20 mouse cellular contexts compared by ENCODE assay signal in genomic region chr5:73587119-73587518, GRCm38 (mm10). TPM values are rescaled to one million over a fixed set of nuclear protein-coding genes. Genes with fewer than 3 reads are reported as not detected.
DNase-seq lines count a peak whose midpoint lies in the region; ATAC-seq lines count a peak whose summit lies in the region.
"Had no signal": no experiment of that assay in that cellular context is flagged by ENCODE, and none has a peak within 500 bp of the region (broad histone marks: within the 10 kb centered on the region; RNA-seq: fewer than 3 reads in every experiment).

No protein-coding gene starts in this region.

- H3K4me1 ChIP-seq in hindbrain, embryonic 10.5 days (replicated peaks), result peaks cover 11% of the 10 kb centered on the region
- no peaks in the 10 kb centered on the region for H3K4me1 ChIP-seq in hindbrain, embryonic 11.5 days (replicated peaks; ENCODE audit: control insufficient read depth, insufficient read depth, low read length)
- no peaks in the 10 kb centered on the region for H3K4me1 ChIP-seq in midbrain, embryonic 11.5 days (ENCODE audit: control insufficient read depth, insufficient read depth, low read length)
- peaks cover 8% of the 10 kb centered on the region; the same call in 1 of the 2 replicates for H3K4me1 ChIP-seq in midbrain, embryonic 10.5 days
- H3K4me1 ChIP-seq in intestine, embryonic 15.5 days (replicated peaks), result no peaks in the 10 kb centered on the region
- peaks cover 8% of the 10 kb centered on the region for H3K4me1 ChIP-seq in midbrain, embryonic 16.5 days (ENCODE audit: control insufficient read depth, insufficient read depth, low read length)

- H3K27ac ChIP-seq in hindbrain, embryonic 10.5 days, result 0 out of 2 replicates have a peak overlapping the region, but pooled peaks have one; percentile 29
- no peak overlapping the region for H3K27ac ChIP-seq in hindbrain, embryonic 11.5 days (ENCODE audit: low read depth, low read length)
- no peak overlapping the region for H3K27ac ChIP-seq in midbrain, embryonic 11.5 days (ENCODE audit: low read depth, low read length)
- no peak overlapping the region for H3K27ac ChIP-seq in midbrain, embryonic 10.5 days (replicated peaks)
- no peak overlapping the region for H3K27ac ChIP-seq in intestine, embryonic 15.5 days
- H3K27ac ChIP-seq in midbrain, embryonic 16.5 days (ENCODE audit: low read length), result peak overlapping the region; percentile 58; the same call in 1 of the 2 replicates
- H3K27ac ChIP-seq: forebrain, embryonic 10.5 days; gastrocnemius, adult 2 months had no signal

- H3K4me2 ChIP-seq in hindbrain, embryonic 11.5 days (replicated peaks; ENCODE audit: low read depth, low read length), result no peak overlapping the region
- H3K4me2 ChIP-seq in midbrain, embryonic 11.5 days, result no peak overlapping the region
- no peak overlapping the region for H3K4me2 ChIP-seq in intestine, embryonic 15.5 days (replicated peaks)
- no peak overlapping the region for H3K4me2 ChIP-seq in midbrain, embryonic 16.5 days (ENCODE audit: low read length)
- H3K4me2 ChIP-seq: heart, embryonic 11.5 days had no signal

- H3K27me3 ChIP-seq in hindbrain, embryonic 10.5 days (ENCODE audit: insufficient read depth, poor library complexity, severe bottlenecking), result no peaks in the 10 kb centered on the region
- no peaks in the 10 kb centered on the region for H3K27me3 ChIP-seq in hindbrain, embryonic 11.5 days (ENCODE audit: control insufficient read depth, insufficient read depth, low read length)
- no peaks in the 10 kb centered on the region for H3K27me3 ChIP-seq in midbrain, embryonic 11.5 days (ENCODE audit: control insufficient read depth, insufficient read depth, low read length)
- no peaks in the 10 kb centered on the region for H3K27me3 ChIP-seq in midbrain, embryonic 10.5 days (ENCODE audit: low read depth, poor library complexity, severe bottlenecking)
- no peaks in the 10 kb centered on the region for H3K27me3 ChIP-seq in intestine, embryonic 15.5 days (replicated peaks)
- H3K27me3 ChIP-seq in midbrain, embryonic 16.5 days (ENCODE audit: control insufficient read depth, insufficient read depth, low read depth, low read length), result no peaks in the 10 kb centered on the region

- WGBS in hindbrain, embryonic 10.5 days, result 82% methylated on average over 3 of the region's 3 CpGs
- WGBS in hindbrain, embryonic 11.5 days, result 84% methylated on average over 3 of the region's 3 CpGs
- WGBS in midbrain, embryonic 11.5 days, result 78% methylated on average over 3 of the region's 3 CpGs
- 84% methylated on average over 3 of the region's 3 CpGs for WGBS in midbrain, embryonic 10.5 days
- WGBS in intestine, embryonic 15.5 days, result 49% methylated on average over 3 of the region's 3 CpGs
- 59% methylated on average over 3 of the region's 3 CpGs for WGBS in midbrain, embryonic 16.5 days

- H3K36me3 ChIP-seq in hindbrain, embryonic 10.5 days, result no peaks in the 10 kb centered on the region
- H3K36me3 ChIP-seq in hindbrain, embryonic 11.5 days (ENCODE audit: control insufficient read depth, insufficient read depth, low read length), result no peaks in the 10 kb centered on the region
- H3K36me3 ChIP-seq in midbrain, embryonic 11.5 days (ENCODE audit: control insufficient read depth, insufficient read depth, low read length), result no peaks in the 10 kb centered on the region
- H3K36me3 ChIP-seq in midbrain, embryonic 10.5 days, result no peaks in the 10 kb centered on the region
- H3K36me3 ChIP-seq in intestine, embryonic 15.5 days, result no peaks in the 10 kb centered on the region
- H3K36me3 ChIP-seq in midbrain, embryonic 16.5 days (ENCODE audit: control insufficient read depth, insufficient read depth, low read length), result no peaks in the 10 kb centered on the region
- H3K36me3 ChIP-seq: forebrain, embryonic 10.5 days had no signal

- no peak overlapping the region for H3K4me3 ChIP-seq in hindbrain, embryonic 10.5 days
- no peak overlapping the region for H3K4me3 ChIP-seq in hindbrain, embryonic 11.5 days (ENCODE audit: low read depth, low read length)
- H3K4me3 ChIP-seq in midbrain, embryonic 11.5 days (ENCODE audit: low read depth, low read length), result no peak overlapping the region
- no peak overlapping the region for H3K4me3 ChIP-seq in midbrain, embryonic 10.5 days
- H3K4me3 ChIP-seq in intestine, embryonic 15.5 days (replicated peaks), result no peak overlapping the region
- no peak overlapping the region for H3K4me3 ChIP-seq in midbrain, embryonic 16.5 days (ENCODE audit: low read depth, low read length)
- H3K4me3 ChIP-seq: forebrain, embryonic 10.5 days; gastrocnemius, adult 2 months had no signal

- no peak for ATAC-seq in hindbrain, embryonic 11.5 days (ENCODE audit: low FRiP score)
- ATAC-seq in midbrain, embryonic 11.5 days (ENCODE audit: low FRiP score), result no peak
- peak; percentile 76 for ATAC-seq in intestine, embryonic 15.5 days
- no peak for ATAC-seq in midbrain, embryonic 16.5 days
- ATAC-seq: activated CD4-positive, CD25-positive, alpha-beta regulatory T cell, adult 4 months; forebrain, embryonic 14.5 days; forebrain, postnatal 0 days had no signal

- no peaks in the 10 kb centered on the region for H3K9me3 ChIP-seq in hindbrain, embryonic 10.5 days
- no peaks in the 10 kb centered on the region for H3K9me3 ChIP-seq in hindbrain, embryonic 11.5 days (ENCODE audit: control insufficient read depth, low read length)
- H3K9me3 ChIP-seq in midbrain, embryonic 11.5 days (ENCODE audit: control insufficient read depth, low read length), result no peaks in the 10 kb centered on the region
- no peaks in the 10 kb centered on the region for H3K9me3 ChIP-seq in midbrain, embryonic 10.5 days (replicated peaks)
- H3K9me3 ChIP-seq in intestine, embryonic 15.5 days, result no peaks in the 10 kb centered on the region
- H3K9me3 ChIP-seq in midbrain, embryonic 16.5 days (replicated peaks; ENCODE audit: control insufficient read depth, low read length, poor library complexity, severe bottlenecking), result no peaks in the 10 kb centered on the region
- H3K9me3 ChIP-seq: forebrain, embryonic 10.5 days had no signal

- H3K9ac ChIP-seq in hindbrain, embryonic 11.5 days (ENCODE audit: low read depth, low read length), result no peak overlapping the region
- no peak overlapping the region for H3K9ac ChIP-seq in midbrain, embryonic 11.5 days (ENCODE audit: low read length)
- H3K9ac ChIP-seq in intestine, embryonic 15.5 days, result no peak overlapping the region
- H3K9ac ChIP-seq in midbrain, embryonic 16.5 days (ENCODE audit: low read depth, low read length), result no peak overlapping the region
- H3K9ac ChIP-seq: forebrain, postnatal 0 days had no signal

- no peak for DNase-seq in hindbrain, embryonic 10.5 days (ENCODE audit: low spot score)
- no peak for DNase-seq in hindbrain, embryonic 11.5 days (ENCODE audit: low spot score)
- DNase-seq in midbrain, embryonic 11.5 days (ENCODE audit: low spot score, missing footprints), result peak; percentile 77
- no peak for DNase-seq in midbrain, embryonic 10.5 days (ENCODE audit: low spot score)
- DNase-seq in cerebellum, postnatal 25 days, result no peak
- DNase-seq: adrenal gland, adult 8-10 months; adrenal gland, postnatal 25 days; cerebellum, adult 11-12 months; cerebellum, adult 8-10 months; cerebellum, postnatal 10 days; forebrain, postnatal 0 days; gastrocnemius, adult 2 months; gastrocnemius, postnatal 14 days had no signal

RNA-seq across cellular contexts. Expression of gene Lrrc66, which starts 45.2 kb away (rescaled TPM):
- not detected in 2 replicates for polyA plus RNA-seq in hindbrain, embryonic 10.5 days (2016; fragmentation: Nextera tagmentation; extraction: Ambion mirVana)
- polyA plus RNA-seq in hindbrain, embryonic 11.5 days (2014; fragmentation: Nextera tagmentation; extraction: Ambion mirVana), result 0.15 TPM in 1 of 2 replicates, not detected in the other
- 0.04 TPM in 1 of 2 replicates, not detected in the other for polyA plus RNA-seq in midbrain, embryonic 11.5 days (2014; fragmentation: Nextera tagmentation; extraction: Ambion mirVana)
- polyA plus RNA-seq in midbrain, embryonic 10.5 days (2016; fragmentation: Nextera tagmentation; extraction: Ambion mirVana), result 0.06 and 0.07 TPM in 2 replicates
- 4.7 and 5.5 TPM in 2 replicates for polyA plus RNA-seq in intestine, embryonic 15.5 days (2015; fragmentation: Nextera tagmentation; extraction: Ambion mirVana)
- not detected in 2 replicates for polyA plus RNA-seq in midbrain, embryonic 16.5 days (2015; fragmentation: Nextera tagmentation; extraction: Ambion mirVana)
- polyA plus RNA-seq: embryonic facial prominence, embryonic 14.5 days; forebrain, embryonic 10.5 days; forebrain, embryonic 14.5 days; forebrain, postnatal 0 days; heart, embryonic 11.5 days had no signal

Comparison
In these comparisons a context has a peak if more than half of its experiments do, and no peak if none do; other contexts are left out.
1. H3K27ac ChIP-seq: peak in hindbrain, embryonic 10.5 days (single experiment) and midbrain, embryonic 16.5 days (single experiment); none in hindbrain, embryonic 11.5 days (single experiment), midbrain, embryonic 11.5 days (single experiment), midbrain, embryonic 10.5 days (single experiment) and intestine, embryonic 15.5 days (single experiment).